8 mouse cellular contexts compared by ENCODE assay signal in the genomic region with DNA sequence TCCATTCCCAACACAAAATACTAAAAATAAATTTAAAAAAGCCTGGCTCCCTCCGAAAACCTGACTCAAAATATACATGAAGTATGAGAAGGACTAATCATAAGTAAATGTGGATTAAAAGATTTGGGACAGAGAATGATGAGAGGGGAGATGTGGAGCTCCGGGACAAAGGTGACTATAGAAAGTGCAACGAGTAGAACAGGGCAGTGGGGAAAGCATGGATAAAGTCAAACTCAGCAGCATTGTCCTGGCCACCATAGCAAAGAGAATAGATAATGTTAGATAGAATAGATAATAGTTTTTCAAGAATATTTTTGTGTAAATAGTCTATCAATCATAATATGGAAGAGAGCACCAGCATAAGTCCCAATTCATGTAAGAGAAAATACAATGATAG. TPM values are rescaled to one million over a fixed set of nuclear protein-coding genes. Genes with fewer than 3 reads are reported as not detected.
DNase-seq lines count a peak whose midpoint lies in the region; ATAC-seq and TF ChIP-seq lines count a peak whose summit lies in the region.

No protein-coding gene starts in this region.

- no peaks in the 10 kb centered on the region for H3K9me3 ChIP-seq in forebrain, embryonic 10.5 days
- H3K9me3 ChIP-seq in limb, embryonic 12.5 days = no peaks in the 10 kb centered on the region
- no peaks in the 10 kb centered on the region for H3K9me3 ChIP-seq in neural tube, embryonic 15.5 days (replicated peaks)

- WGBS in forebrain, embryonic 10.5 days = 76% methylated on average over 3 of the region's 3 CpGs
- WGBS in limb, embryonic 12.5 days = 80% methylated on average over 3 of the region's 3 CpGs
- 68% methylated on average over 3 of the region's 3 CpGs for WGBS in neural tube, embryonic 15.5 days

- H3K4me1 ChIP-seq in forebrain, embryonic 10.5 days = peaks cover 7% of the 10 kb centered on the region
- H3K4me1 ChIP-seq in limb, embryonic 12.5 days (replicated peaks) = no peaks in the 10 kb centered on the region
- peaks cover 6% of the 10 kb centered on the region for H3K4me1 ChIP-seq in neural tube, embryonic 15.5 days

- no peak for TF ChIP-seq CTCF in layer of hippocampus, adult 2 months (conservative IDR thresholded peaks at IDR 0.05)

- DNase-seq in layer of hippocampus, adult 2 months (ENCODE audit: low spot score in 2 of 2) = no peak
- DNase-seq in layer of hippocampus, postnatal 14 days (ENCODE audit: low spot score in 2 of 2) = no peak
- no peak for DNase-seq in forebrain, embryonic 10.5 days (ENCODE audit: extremely low spot score, low spot score)
- no peak for DNase-seq in left cerebral cortex, adult 18-20 months (ENCODE audit: low spot score in 2 of 2)
- no peak for DNase-seq in cerebellum, adult 9-10 months
- DNase-seq in spleen, adult 12 weeks (ENCODE audit: low spot score) = no peak

- no peak for ATAC-seq in limb, embryonic 12.5 days (ENCODE audit: insufficient number of reproducible peaks, insufficient read depth, low FRiP score, low TSS enrichment, low read depth)
- 0 out of 2 replicates have a peak, but pooled peaks have one; percentile 35 for ATAC-seq in neural tube, embryonic 15.5 days (ENCODE audit: low FRiP score)

- 0 out of 2 replicates have a peak overlapping the region, but pooled peaks have one; percentile 79 for H3K9ac ChIP-seq in limb, embryonic 12.5 days (replicated peaks)
- H3K9ac ChIP-seq in neural tube, embryonic 15.5 days (replicated peaks) = peak overlapping the region; percentile 82

- peak overlapping the region; percentile 89 for H3K27ac ChIP-seq in layer of hippocampus, adult 2 months
- H3K27ac ChIP-seq in forebrain, embryonic 10.5 days = peak overlapping the region; percentile 91
- H3K27ac ChIP-seq in limb, embryonic 12.5 days = no peak overlapping the region
- H3K27ac ChIP-seq in neural tube, embryonic 15.5 days (replicated peaks) = peak overlapping the region; percentile 95

- H3K27me3 ChIP-seq in forebrain, embryonic 10.5 days (ENCODE audit: poor library complexity, severe bottlenecking) = no peaks in the 10 kb centered on the region
- H3K27me3 ChIP-seq in limb, embryonic 12.5 days = no peaks in the 10 kb centered on the region
- no peaks in the 10 kb centered on the region for H3K27me3 ChIP-seq in neural tube, embryonic 15.5 days (replicated peaks)

- peak overlapping the region; percentile 90 for H3K4me3 ChIP-seq in layer of hippocampus, adult 2 months
- peak overlapping the region; percentile 72 for H3K4me3 ChIP-seq in forebrain, embryonic 10.5 days
- H3K4me3 ChIP-seq in limb, embryonic 12.5 days (replicated peaks) = peak overlapping the region; percentile 68
- H3K4me3 ChIP-seq in neural tube, embryonic 15.5 days (replicated peaks) = peak overlapping the region; percentile 81

- peak overlapping the region; percentile 53 for H3K4me2 ChIP-seq in limb, embryonic 12.5 days
- peak overlapping the region; percentile 55 for H3K4me2 ChIP-seq in neural tube, embryonic 15.5 days

- H3K36me3 ChIP-seq in forebrain, embryonic 10.5 days (replicated peaks) = peaks cover 14% of the 10 kb centered on the region
- peaks cover 8% of the 10 kb centered on the region; the same call in 1 of the 2 replicates for H3K36me3 ChIP-seq in limb, embryonic 12.5 days
- H3K36me3 ChIP-seq in neural tube, embryonic 15.5 days = no peaks in the 10 kb centered on the region; the same call in 1 of the 2 replicates

RNA-seq across cellular contexts. Expression of gene Zfp945, which starts 48.7 kb away (rescaled TPM):
- 10 to 100 TPM; 11.0 to 11.6 TPM for total RNA-seq in layer of hippocampus, adult 2 months (2021)
- total RNA-seq in layer of hippocampus, postnatal 14 days (2021) = 10 to 100 TPM; 14.8 to 16.9 TPM
- 19.2 and 20.1 TPM in 2 replicates for polyA plus RNA-seq in forebrain, embryonic 10.5 days (2016; fragmentation: Nextera tagmentation; extraction: Ambion mirVana)
- 26.6 and 28.8 TPM in 2 replicates for polyA plus RNA-seq in limb, embryonic 12.5 days (2016; fragmentation: Nextera tagmentation; extraction: Ambion mirVana)
- polyA plus RNA-seq in neural tube, embryonic 15.5 days (2015; fragmentation: Nextera tagmentation; extraction: Ambion mirVana) = 18.9 and 19.3 TPM in 2 replicates
- 10 to 100 TPM; 13.2 to 14.1 TPM for total RNA-seq in left cerebral cortex, adult 18-20 months (2021)
